Mouse (Mus musculus) hindbrain, embryonic 14.5 days (tissue): ENCODE data around the gene Trpv2. TPM values are rescaled to one million over a fixed set of nuclear protein-coding genes. Genes with fewer than 3 reads are reported as not detected.
A peak's percentile ranks its signal among the peaks of the same experiment; 100 is the strongest.

Experiments used
- ATAC-seq: fragments of 200-750 bp; cut with Nextera tagmentation; 2 replicates; pipeline ENCODE4 v1.8.0; 2017; ENCODE audit warnings: moderate number of reproducible peaks, mild to moderate bottlenecking, moderate TSS enrichment, moderate library complexity; ENCODE audit not compliant: low FRiP score
- DNase-seq: peaks from one replicate; pipeline ENCODE4 v3.0.0-alpha.2; 2015; ENCODE audit warnings: low spot score
- H3K27ac ChIP-seq: fragments of 300-500 bp; sonication (generic); 2 replicates; pipeline ENCODE4 v1.5.1; 2014; ENCODE audit warnings: mild to moderate bottlenecking, moderate library complexity
- H3K27me3 ChIP-seq: fragments of 300-500 bp; sonication (generic); 2 replicates; pipeline ENCODE4 v1.6.1; 2014; ENCODE audit warnings: mild to moderate bottlenecking, low read length, mixed read lengths; ENCODE audit not compliant: control insufficient read depth, insufficient read depth
- H3K36me3 ChIP-seq: fragments of 300-500 bp; sonication (generic); replicated peaks from 2 replicates; pipeline ENCODE4 v1.6.1; 2014; ENCODE audit not compliant: control insufficient read depth, insufficient read depth
- H3K4me1 ChIP-seq: fragments of 300-500 bp; sonication (generic); replicated peaks from 2 replicates; pipeline ENCODE4 v1.6.1; 2014; ENCODE audit warnings: antibody characterized with exemption, low read length, mixed read lengths; ENCODE audit not compliant: control insufficient read depth, insufficient read depth
- H3K4me2 ChIP-seq: fragments of 300-500 bp; sonication (generic); replicated peaks from 2 replicates; pipeline ENCODE4 v1.6.1; 2014; ENCODE audit warnings: mild to moderate bottlenecking, moderate library complexity
- H3K4me3 ChIP-seq: fragments of 300-500 bp; sonication (generic); replicated peaks from 2 replicates; pipeline ENCODE4 v1.5.1; 2014; ENCODE audit warnings: mild to moderate bottlenecking, low read length
- H3K9ac ChIP-seq: fragments of 300-500 bp; sonication (generic); 2 replicates; pipeline ENCODE4 v1.6.1; 2014
- H3K9me3 ChIP-seq: fragments of 300-500 bp; sonication (generic); 2 replicates; pipeline ENCODE4 v1.6.1; 2016; ENCODE audit warnings: low read length; ENCODE audit not compliant: control insufficient read depth
- WGBS: fragments of 180-500 bp; shearing (Covaris S2); extraction: QIAGEN DNeasy Blood & Tissue Kit; methylation state at CpG from one replicate; pipeline ENCODE4 v1.1.7; 2014; 5-methylcytosine and 5-hydroxymethylcytosine counted together
- polyA plus RNA-seq: library from polyadenylated mRNA; unstranded; fragments of >200 nt; fragmentation: Nextera tagmentation; extraction: Ambion mirVana; gene quantifications from 2 replicates; pipeline ENCODE4 v1.2.1, GENCODE M21; 2014

Gene Trpv2
- polyA plus RNA-seq, 1 experiment from 2014 or later = 22.6 TPM

GRCm38 (mm10) chr11:62543991-62544390 lies 30.3 kb upstream of the Trpv2 start:
- no peak for ATAC-seq
- Histone ChIP-seq H3K9ac (no peak overlapping the region), H3K4me3 (no peak overlapping the region), H3K27me3 (no peaks in the 10 kb centered on the region), H3K4me1 (peaks cover under 1% of the 10 kb centered on the region; the same call in 1 of the 2 replicates), H3K9me3 (no peaks in the 10 kb centered on the region), H3K4me2 (no peak overlapping the region), H3K36me3 (no peaks in the 10 kb centered on the region), H3K27ac (no peak overlapping the region)
- 94% methylated on average over 3 of the region's 3 CpGs for WGBS
- DNase-seq = no peak

DNA sequence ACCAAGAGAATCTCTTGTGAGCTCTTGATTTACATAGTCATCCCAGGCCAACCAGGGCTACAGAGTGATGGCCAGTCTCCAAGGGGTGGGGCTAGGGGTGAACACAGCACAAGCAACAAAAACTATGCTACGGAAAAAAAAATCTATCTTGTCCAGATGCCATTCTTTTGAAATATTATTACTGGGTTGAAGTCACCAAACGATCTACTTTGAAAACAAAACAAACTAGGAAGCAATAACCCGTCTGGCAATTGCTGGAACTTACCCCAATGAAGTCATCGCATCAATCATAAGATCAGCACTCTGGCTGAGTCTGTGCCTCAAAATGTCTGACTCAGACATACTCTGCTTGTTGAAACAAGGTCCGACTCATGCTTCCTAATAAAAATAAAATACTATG lies 24.5 kb upstream of the Trpv2 start:
- Histone ChIP-seq H3K27me3 (no peaks in the 10 kb centered on the region), H3K9me3 (no peaks in the 10 kb centered on the region), H3K4me3 (peak overlapping the region; percentile 70), H3K36me3 (peaks cover 19% of the 10 kb centered on the region), H3K4me2 (peak overlapping the region; percentile 76), H3K27ac (peak overlapping the region; percentile 99), H3K9ac (peak overlapping the region; percentile 96), H3K4me1 (peaks cover 30% of the 10 kb centered on the region)
- ATAC-seq (no peak), DNase-seq (peak; percentile 62)
- WGBS = 14% methylated on average over 5 of the region's 5 CpGs

GRCm38 (mm10) chr11:62550227-62550685 lies 24.0 kb upstream of the Trpv2 start:
- Histone ChIP-seq H3K27ac (peak overlapping the region; percentile 99), H3K4me1 (peaks cover 34% of the 10 kb centered on the region), H3K27me3 (no peaks in the 10 kb centered on the region), H3K36me3 (peaks cover 23% of the 10 kb centered on the region), H3K9me3 (no peaks in the 10 kb centered on the region), H3K4me2 (peak overlapping the region; percentile 76), H3K9ac (peak overlapping the region; percentile 96), H3K4me3 (peak overlapping the region; percentile 70)
- WGBS = 1% methylated on average over 11 of the region's 11 CpGs
- ATAC-seq = no peak; the same call in 1 of the 2 replicates
- peak; percentile 70 for DNase-seq

- DNase-seq (peak; percentile 100), ATAC-seq (peak; percentile 96)
- under 1% methylated on average over 40 of the region's 40 CpGs for WGBS
- H3K36me3 ChIP-seq = peaks cover 28% of the 10 kb centered on the region
- no peaks in the 10 kb centered on the region for H3K9me3 ChIP-seq
- H3K4me3 ChIP-seq = peak within 1 kb of the TSS; percentile 70
- peak within 1 kb of the TSS; percentile 76 for H3K4me2 ChIP-seq
- no peaks in the 10 kb centered on the region for H3K27me3 ChIP-seq
- peak within 1 kb of the TSS; percentile 99 for H3K27ac ChIP-seq
- H3K4me1 ChIP-seq = peaks cover 36% of the 10 kb centered on the region
- H3K9ac ChIP-seq = peak within 1 kb of the TSS; percentile 96
Measured at GRCm38 (mm10) chr11:62550727-62551225, 23.5 kb upstream of the Trpv2 start, which contains the start of gene Ubb. TSS of gene Ubb (plus strand) at chr11:62551171.

- Histone ChIP-seq H3K27ac (peak overlapping the region; percentile 99), H3K4me1 (peaks cover 36% of the 10 kb centered on the region), H3K9me3 (no peaks in the 10 kb centered on the region), H3K9ac (peak overlapping the region; percentile 96), H3K27me3 (no peaks in the 10 kb centered on the region), H3K4me2 (peak overlapping the region; percentile 76), H3K36me3 (peaks cover 28% of the 10 kb centered on the region), H3K4me3 (peak overlapping the region; percentile 70)
- WGBS = under 1% methylated on average over 58 of the region's 58 CpGs
- DNase-seq = peak; percentile 96
- peak; percentile 88 for ATAC-seq
Measured at GRCm38 (mm10) chr11:62551226-62552119, 22.8 kb upstream of the Trpv2 start.

DNA sequence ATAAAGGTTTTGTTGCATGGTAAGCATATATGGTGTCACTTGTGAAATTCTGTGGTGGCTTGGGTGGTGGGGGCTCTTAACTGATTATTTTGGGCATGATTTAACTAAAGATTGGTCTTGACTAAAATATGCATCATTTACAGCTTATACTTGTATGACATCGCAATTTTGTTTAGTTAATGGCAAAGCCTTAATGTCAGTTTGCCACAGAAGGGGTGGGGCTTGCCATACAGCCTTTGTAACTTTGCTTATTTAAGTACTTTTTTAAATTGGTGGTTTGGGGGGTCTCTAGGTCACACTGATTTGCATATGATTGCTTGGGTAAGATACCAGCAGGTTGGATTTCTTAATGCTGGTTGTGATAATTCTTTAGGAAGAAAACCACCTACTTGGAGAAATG lies 21.1 kb upstream of the Trpv2 start:
- Histone ChIP-seq H3K27me3 (no peaks in the 10 kb centered on the region), H3K4me2 (peak overlapping the region; percentile 100), H3K4me1 (peaks cover 36% of the 10 kb centered on the region), H3K27ac (no peak overlapping the region), H3K9ac (peak overlapping the region; percentile 60), H3K9me3 (no peaks in the 10 kb centered on the region), H3K36me3 (peaks cover 28% of the 10 kb centered on the region), H3K4me3 (peak overlapping the region; percentile 56)
- 52% methylated on average over 1 of the region's 1 CpGs for whole genome bisulfite sequencing
- ATAC-seq (no peak), DNase-seq (no peak)

DNA sequence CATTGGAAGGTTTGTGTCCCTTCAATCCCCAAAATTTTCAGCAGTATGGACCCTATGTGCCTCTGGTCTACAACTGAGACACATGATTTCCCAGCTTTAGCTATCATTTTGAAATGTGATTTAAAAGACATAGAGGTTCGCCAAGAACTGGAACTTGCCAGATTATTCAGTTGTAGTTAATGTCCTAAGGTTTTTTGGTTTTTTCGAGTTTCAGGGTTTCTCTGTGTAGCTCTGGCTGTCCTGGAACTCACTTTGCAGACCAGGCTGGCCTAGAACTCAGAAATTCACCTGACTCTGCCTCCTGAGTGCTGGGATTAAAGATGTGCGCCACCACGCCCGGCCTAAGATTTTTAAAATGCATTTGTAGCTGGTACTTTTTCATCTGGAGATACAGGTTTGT lies 20.7 kb upstream of the Trpv2 start:
- DNase-seq (no peak), ATAC-seq (no peak)
- peak overlapping the region; percentile 60 for H3K9ac ChIP-seq
- no peak overlapping the region for H3K27ac ChIP-seq
- 84% methylated on average over 5 of the region's 5 CpGs for WGBS
- no peaks in the 10 kb centered on the region for H3K9me3 ChIP-seq
- peaks cover 28% of the 10 kb centered on the region for H3K36me3 ChIP-seq
- peaks cover 36% of the 10 kb centered on the region for H3K4me1 ChIP-seq
- peak overlapping the region; percentile 56 for H3K4me3 ChIP-seq
- H3K27me3 ChIP-seq = no peaks in the 10 kb centered on the region
- peak overlapping the region; percentile 100 for H3K4me2 ChIP-seq

DNA sequence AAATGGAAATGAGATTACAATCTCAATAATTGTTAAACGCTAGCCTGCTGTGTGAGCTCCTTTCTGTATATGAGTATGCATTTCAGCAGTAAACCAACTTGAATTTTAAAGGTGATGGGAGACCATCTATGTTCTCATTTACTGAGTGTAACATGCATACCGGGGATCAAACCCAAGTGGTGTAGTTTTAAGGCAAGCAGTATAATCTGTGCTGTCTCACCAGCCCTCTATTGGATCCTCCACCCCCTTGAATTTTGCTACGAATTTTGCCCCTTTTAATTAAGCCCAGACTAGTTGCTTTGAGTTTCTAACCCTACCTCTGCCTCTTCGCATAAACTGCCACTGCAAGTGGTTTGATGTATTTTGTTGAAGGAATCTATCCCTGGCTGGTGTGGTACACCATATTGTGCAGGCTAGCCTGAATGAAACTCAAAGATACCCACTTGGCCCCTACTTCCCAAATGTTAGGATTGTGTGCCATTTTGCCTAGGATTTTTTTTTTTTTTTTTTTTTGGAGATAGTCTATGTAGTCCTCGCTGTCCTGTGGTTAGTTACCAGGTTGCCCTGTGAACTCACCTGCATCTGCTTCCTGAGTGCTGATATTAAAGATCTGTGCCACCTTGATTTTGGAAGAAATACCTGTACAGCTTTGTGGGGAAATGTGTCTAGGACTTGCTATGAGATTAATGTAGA lies 20.0 kb upstream of the Trpv2 start:
- Histone ChIP-seq H3K27me3 (no peaks in the 10 kb centered on the region), H3K4me2 (peak overlapping the region; percentile 100), H3K4me1 (peaks cover 32% of the 10 kb centered on the region), H3K4me3 (peak overlapping the region; percentile 56), H3K9ac (peak overlapping the region; percentile 60), H3K36me3 (peaks cover 28% of the 10 kb centered on the region), H3K27ac (no peak overlapping the region), H3K9me3 (no peaks in the 10 kb centered on the region)
- DNase-seq (no peak), ATAC-seq (no peak)
- WGBS = 70% methylated on average over 5 of the region's 5 CpGs

DNA sequence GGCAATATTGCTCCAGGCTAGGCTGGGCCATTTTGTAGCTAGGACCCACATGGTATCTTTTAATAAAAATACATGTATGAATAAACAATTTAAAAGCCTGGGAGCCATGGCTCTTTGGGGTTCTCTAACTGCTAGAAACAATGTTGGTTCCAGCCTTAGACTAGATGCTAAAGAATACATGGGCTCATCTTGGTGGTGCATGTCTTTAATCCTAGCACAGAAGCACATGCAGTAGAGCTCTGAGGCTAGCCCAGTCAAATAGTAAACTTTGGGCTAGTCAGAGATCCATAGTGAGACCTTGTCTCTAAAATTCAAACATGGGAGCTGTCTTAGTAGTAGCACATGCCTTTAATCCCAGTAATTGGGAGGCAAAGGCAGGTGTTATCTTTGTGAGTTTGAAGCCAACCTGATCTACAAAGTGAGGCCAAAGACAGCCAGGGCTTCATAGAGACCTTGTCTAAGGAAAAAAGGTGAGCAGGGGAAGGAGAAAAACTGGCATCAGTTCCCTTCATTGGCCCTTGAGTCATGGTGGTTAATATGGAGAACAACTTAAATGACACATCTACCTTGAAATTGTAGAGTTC lies 19.3 kb upstream of the Trpv2 start:
- H3K4me3 ChIP-seq = peak overlapping the region; percentile 56
- H3K4me2 ChIP-seq = peak overlapping the region; percentile 100
- H3K27ac ChIP-seq = no peak overlapping the region
- H3K36me3 ChIP-seq = peaks cover 28% of the 10 kb centered on the region
- no peak overlapping the region for H3K9ac ChIP-seq
- DNase-seq (no peak), ATAC-seq (no peak)
- no peaks in the 10 kb centered on the region for H3K9me3 ChIP-seq
- peaks cover 25% of the 10 kb centered on the region for H3K4me1 ChIP-seq
- no peaks in the 10 kb centered on the region for H3K27me3 ChIP-seq
